Mouse (Mus musculus): ENCODE measurements around the gene Piwil4. TPM values are rescaled to one million over a fixed set of nuclear protein-coding genes. Genes with fewer than 3 reads are reported as not detected.

Gene Piwil4
- total and polyA plus RNA-seq, 3 experiments: 0.01 to 0.76 TPM; not detected in 1

DNA sequence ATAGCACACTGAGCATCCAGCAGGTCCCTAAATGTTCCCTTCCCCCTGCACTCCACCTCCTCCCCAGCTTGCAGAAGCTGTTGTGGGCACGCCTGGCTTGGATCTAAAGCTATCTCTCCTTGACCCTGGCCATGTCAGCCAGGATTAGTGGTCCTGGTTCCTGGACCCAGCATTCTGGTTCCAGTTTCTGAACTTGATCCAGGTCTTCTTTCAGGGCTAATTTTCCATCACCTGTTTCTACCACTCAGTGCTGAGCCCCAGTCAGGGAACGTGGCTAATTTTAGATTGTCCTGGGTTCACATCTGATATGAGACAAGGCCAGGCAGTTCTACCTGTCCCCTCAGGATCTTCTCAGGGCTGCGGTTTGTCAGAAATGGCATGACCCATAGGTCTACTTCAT lies 74.5 kb downstream of the Piwil4 start:
- Histone ChIP-seq H3K4me1 (ENCODE audit: insufficient read depth, low read depth, low read length) (no peaks in the 10 kb centered on the region), H3K9me3 (replicated peaks) (no peaks in the 10 kb centered on the region), H3K4me3 (ENCODE audit: low read depth, low read length) (no peak overlapping the region), H3K36me3 (replicated peaks) (no peaks in the 10 kb centered on the region), H3K27me3 (ENCODE audit: insufficient read depth, low read length) (peaks cover 12% of the 10 kb centered on the region)
- no peak for TF ChIP-seq GATA1 (IDR thresholded peaks at IDR 0.05; ENCODE audit: borderline replicate concordance, low read length)
- no peak for TF ChIP-seq GATA2 (IDR thresholded peaks at IDR 0.05; ENCODE audit: borderline replicate concordance, low read depth, low read length)
- TF ChIP-seq CTCF (IDR thresholded peaks at IDR 0.05; ENCODE audit: low read depth, low read length): no peak
- no peak for TF ChIP-seq TAL1 (conservative IDR thresholded peaks at IDR 0.05; ENCODE audit: low read depth, low read length)
- no peak for TF ChIP-seq POLR2AphosphoS5 (IDR thresholded peaks at IDR 0.05; ENCODE audit: insufficient replicate concordance, low read depth, low read length)
- DNase-seq (ENCODE audit: low spot score): no peak
- no peak for ATAC-seq (ENCODE audit: extremely low read depth, insufficient number of reproducible peaks, low FRiP score, poor library complexity, severe bottlenecking)

DNA sequence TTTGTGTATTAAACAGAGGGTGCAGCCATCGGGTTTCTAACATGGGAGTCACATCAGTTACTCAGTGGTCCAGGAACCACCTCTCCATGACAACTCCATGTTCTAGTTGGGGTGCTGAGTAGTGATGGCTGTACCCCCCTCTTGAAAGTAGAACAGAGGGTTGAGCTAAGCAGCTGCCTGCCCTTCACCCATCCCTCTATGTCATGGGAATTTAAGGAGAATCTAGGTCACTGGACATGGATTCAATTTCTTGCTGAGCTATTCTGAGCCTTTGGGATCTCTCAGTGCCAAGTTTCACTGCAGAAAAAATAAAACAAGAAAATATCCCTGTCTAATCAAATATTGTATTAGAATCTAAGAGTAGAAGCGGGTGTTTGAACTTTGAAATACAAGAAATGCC lies 76.9 kb downstream of the Piwil4 start:
- H3K9me3 ChIP-seq (replicated peaks): no peaks in the 10 kb centered on the region
- H3K36me3 ChIP-seq (replicated peaks): no peaks in the 10 kb centered on the region
- no peak for DNase-seq (ENCODE audit: low spot score)
- TF ChIP-seq TAL1 (conservative IDR thresholded peaks at IDR 0.05; ENCODE audit: low read depth, low read length) (no peak), CTCF (IDR thresholded peaks at IDR 0.05; ENCODE audit: low read depth, low read length) (no peak), POLR2AphosphoS5 (IDR thresholded peaks at IDR 0.05; ENCODE audit: insufficient replicate concordance, low read depth, low read length) (no peak), GATA2 (IDR thresholded peaks at IDR 0.05; ENCODE audit: borderline replicate concordance, low read depth, low read length) (no peak), GATA1 (IDR thresholded peaks at IDR 0.05; ENCODE audit: borderline replicate concordance, low read length) (no peak)
- no peak for ATAC-seq (ENCODE audit: extremely low read depth, insufficient number of reproducible peaks, low FRiP score, poor library complexity, severe bottlenecking)
- H3K4me1 ChIP-seq (ENCODE audit: insufficient read depth, low read depth, low read length): no peaks in the 10 kb centered on the region
- peaks cover 12% of the 10 kb centered on the region for H3K27me3 ChIP-seq (ENCODE audit: insufficient read depth, low read length)
- H3K4me3 ChIP-seq (ENCODE audit: low read depth, low read length): no peak overlapping the region

DNA sequence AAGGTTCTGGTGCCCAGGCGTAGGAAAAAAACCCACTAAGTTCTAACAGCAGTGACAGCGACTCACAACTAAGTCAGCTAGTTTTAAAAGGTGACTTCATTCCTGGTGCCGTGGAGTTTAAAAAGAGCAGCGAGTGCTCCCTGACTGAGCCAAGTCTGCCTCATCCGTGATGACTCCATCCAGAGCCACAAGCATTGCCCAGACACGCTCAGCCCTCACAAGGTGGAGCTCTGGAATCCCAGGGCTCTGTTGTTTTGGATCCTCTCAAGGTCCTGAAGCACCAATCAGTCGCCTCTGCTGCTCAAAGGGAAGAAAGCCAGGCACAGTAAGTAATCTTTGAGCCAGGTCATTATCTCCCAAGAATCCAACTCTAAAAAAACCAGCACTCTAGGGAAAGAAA lies 77.7 kb downstream of the Piwil4 start:
- H3K9me3 ChIP-seq (replicated peaks): no peaks in the 10 kb centered on the region
- no peaks in the 10 kb centered on the region for H3K4me1 ChIP-seq (ENCODE audit: insufficient read depth, low read depth, low read length)
- no peak for TF ChIP-seq GATA1 (IDR thresholded peaks at IDR 0.05; ENCODE audit: borderline replicate concordance, low read length)
- no peak for TF ChIP-seq CTCF (IDR thresholded peaks at IDR 0.05; ENCODE audit: low read depth, low read length)
- no peak for TF ChIP-seq POLR2AphosphoS5 (IDR thresholded peaks at IDR 0.05; ENCODE audit: insufficient replicate concordance, low read depth, low read length)
- TF ChIP-seq GATA2 (IDR thresholded peaks at IDR 0.05; ENCODE audit: borderline replicate concordance, low read depth, low read length): no peak
- no peak for TF ChIP-seq TAL1 (conservative IDR thresholded peaks at IDR 0.05; ENCODE audit: low read depth, low read length)
- H3K36me3 ChIP-seq (replicated peaks): no peaks in the 10 kb centered on the region
- DNase-seq (ENCODE audit: low spot score): no peak
- no peak for ATAC-seq (ENCODE audit: extremely low read depth, insufficient number of reproducible peaks, low FRiP score, poor library complexity, severe bottlenecking)
- H3K27me3 ChIP-seq (ENCODE audit: insufficient read depth, low read length): peaks cover 12% of the 10 kb centered on the region
- H3K4me3 ChIP-seq (ENCODE audit: low read depth, low read length): no peak overlapping the region

- no peak for TF ChIP-seq GATA2 (IDR thresholded peaks at IDR 0.05; ENCODE audit: borderline replicate concordance, low read depth, low read length)
- TF ChIP-seq POLR2AphosphoS5 (IDR thresholded peaks at IDR 0.05; ENCODE audit: insufficient replicate concordance, low read depth, low read length): no peak
- TF ChIP-seq CTCF (IDR thresholded peaks at IDR 0.05; ENCODE audit: low read depth, low read length): no peak
- TF ChIP-seq TAL1 (conservative IDR thresholded peaks at IDR 0.05; ENCODE audit: low read depth, low read length): no peak
- H3K36me3 ChIP-seq (replicated peaks): no peaks in the 10 kb centered on the region
- no peaks in the 10 kb centered on the region for H3K9me3 ChIP-seq (replicated peaks)
- no peaks in the 10 kb centered on the region for H3K4me1 ChIP-seq (ENCODE audit: insufficient read depth, low read depth, low read length)
- ATAC-seq (ENCODE audit: extremely low read depth, insufficient number of reproducible peaks, low FRiP score, poor library complexity, severe bottlenecking) (no peak), DNase-seq (ENCODE audit: low spot score) (no peak)
- no peak overlapping the region for H3K4me3 ChIP-seq (ENCODE audit: low read depth, low read length)
- peaks cover 12% of the 10 kb centered on the region for H3K27me3 ChIP-seq (ENCODE audit: insufficient read depth, low read length)
Measured at GRCm38 (mm10) chr9:14662138-14662537, 78.4 kb downstream of the Piwil4 start.

- no peaks in the 10 kb centered on the region for H3K36me3 ChIP-seq (replicated peaks)
- ATAC-seq (ENCODE audit: extremely low read depth, insufficient number of reproducible peaks, low FRiP score, poor library complexity, severe bottlenecking): no peak
- no peaks in the 10 kb centered on the region for H3K9me3 ChIP-seq (replicated peaks)
- H3K27me3 ChIP-seq (ENCODE audit: insufficient read depth, low read length): peaks cover 2% of the 10 kb centered on the region; the same call in 1 of the 2 replicates
- no peak for DNase-seq (ENCODE audit: low spot score)
- TF ChIP-seq TAL1 (conservative IDR thresholded peaks at IDR 0.05; ENCODE audit: low read depth, low read length) (no peak), GATA1 (IDR thresholded peaks at IDR 0.05; ENCODE audit: borderline replicate concordance, low read length) (no peak), POLR2AphosphoS5 (IDR thresholded peaks at IDR 0.05; ENCODE audit: insufficient replicate concordance, low read depth, low read length) (no peak), GATA2 (IDR thresholded peaks at IDR 0.05; ENCODE audit: borderline replicate concordance, low read depth, low read length) (no peak), CTCF (IDR thresholded peaks at IDR 0.05; ENCODE audit: low read depth, low read length) (no peak)
- H3K4me1 ChIP-seq (ENCODE audit: insufficient read depth, low read depth, low read length): no peaks in the 10 kb centered on the region
- no peak overlapping the region for H3K4me3 ChIP-seq (ENCODE audit: low read depth, low read length)
Measured at GRCm38 (mm10) chr9:14657926-14658325, 82.6 kb downstream of the Piwil4 start.

DNA sequence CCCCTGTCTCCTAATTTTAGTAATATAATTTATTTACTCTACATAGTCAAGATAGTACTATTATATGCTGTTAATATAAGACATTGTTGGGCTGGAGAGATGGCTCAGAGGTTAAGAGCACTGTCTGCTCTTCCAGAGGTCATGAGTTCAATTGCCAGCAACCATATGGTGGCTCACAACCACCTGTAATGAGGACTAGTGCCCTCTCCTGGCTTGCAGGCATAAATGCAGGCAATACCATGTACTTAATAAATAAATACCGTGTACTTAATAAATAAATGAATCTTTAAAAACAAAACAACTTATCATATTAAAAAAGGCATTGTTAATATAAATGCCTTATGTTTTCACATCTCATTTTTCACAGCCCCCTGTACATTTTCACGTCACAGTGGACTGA lies 86.5 kb downstream of the Piwil4 start:
- Histone ChIP-seq H3K9me3 (replicated peaks) (no peaks in the 10 kb centered on the region), H3K36me3 (replicated peaks) (no peaks in the 10 kb centered on the region), H3K4me1 (ENCODE audit: insufficient read depth, low read depth, low read length) (no peaks in the 10 kb centered on the region), H3K27me3 (ENCODE audit: insufficient read depth, low read length) (no peaks in the 10 kb centered on the region), H3K4me3 (ENCODE audit: low read depth, low read length) (no peak overlapping the region)
- ATAC-seq (ENCODE audit: extremely low read depth, insufficient number of reproducible peaks, low FRiP score, poor library complexity, severe bottlenecking) (no peak), DNase-seq (ENCODE audit: low spot score) (no peak)
- no peak for TF ChIP-seq GATA1 (IDR thresholded peaks at IDR 0.05; ENCODE audit: borderline replicate concordance, low read length)
- no peak for TF ChIP-seq CTCF (IDR thresholded peaks at IDR 0.05; ENCODE audit: low read depth, low read length)
- TF ChIP-seq GATA2 (IDR thresholded peaks at IDR 0.05; ENCODE audit: borderline replicate concordance, low read depth, low read length): no peak
- no peak for TF ChIP-seq TAL1 (conservative IDR thresholded peaks at IDR 0.05; ENCODE audit: low read depth, low read length)
- TF ChIP-seq POLR2AphosphoS5 (IDR thresholded peaks at IDR 0.05; ENCODE audit: insufficient replicate concordance, low read depth, low read length): no peak

Data from G1E (cell line).